ENCODE assay signal across 19 mouse cellular contexts in the genomic region with DNA sequence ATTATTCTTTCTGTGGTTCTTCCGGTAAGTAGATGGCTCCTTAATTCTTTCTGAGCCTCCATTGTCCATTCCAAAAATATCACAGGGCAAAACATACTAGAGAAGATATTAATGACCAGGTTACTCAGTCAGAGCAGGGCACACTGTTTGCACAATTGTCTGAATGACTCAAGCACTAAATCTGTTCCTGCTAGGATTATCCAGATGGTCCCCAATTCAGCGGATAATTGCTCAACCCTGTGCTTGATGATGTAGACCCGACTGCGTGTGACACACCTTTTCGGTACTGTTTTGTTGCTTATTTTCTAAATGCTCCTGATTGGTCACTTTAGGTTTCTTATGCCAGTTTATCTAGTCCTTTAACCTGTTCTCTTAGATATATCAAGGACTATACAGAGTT. TPM values are rescaled to one million over a fixed set of nuclear protein-coding genes. Genes with fewer than 3 reads are reported as not detected.
"Had no signal": no experiment of that assay in that cellular context is flagged by ENCODE, and none has a peak within 500 bp of the region (broad histone marks: within the 10 kb centered on the region; RNA-seq: fewer than 3 reads in every experiment).

No protein-coding gene starts in this region.

- H3K4me2 ChIP-seq: kidney, embryonic 15.5 days; limb, embryonic 12.5 days; limb, embryonic 15.5 days; liver, embryonic 11.5 days; lung, embryonic 14.5 days; midbrain, embryonic 13.5 days had no signal

- H3K9me3 ChIP-seq: kidney, embryonic 15.5 days; limb, embryonic 12.5 days; limb, embryonic 15.5 days; midbrain, embryonic 13.5 days had no signal

- H3K4me1 ChIP-seq: kidney, embryonic 15.5 days; limb, embryonic 12.5 days; limb, embryonic 15.5 days had no signal

- ATAC-seq: liver, postnatal 0 days; lung, postnatal 0 days; midbrain, embryonic 13.5 days; midbrain, embryonic 16.5 days had no signal

- H3K27ac ChIP-seq: kidney, embryonic 15.5 days; layer of hippocampus, adult 2 months; limb, embryonic 12.5 days; limb, embryonic 15.5 days; liver, embryonic 14.5 days; macrophage; midbrain, embryonic 13.5 days had no signal

- H3K4me3 ChIP-seq: kidney, embryonic 15.5 days; layer of hippocampus, adult 2 months; limb, embryonic 12.5 days; limb, embryonic 15.5 days; midbrain, embryonic 13.5 days had no signal

- H3K36me3 ChIP-seq: kidney, embryonic 15.5 days; limb, embryonic 12.5 days; limb, embryonic 15.5 days; midbrain, embryonic 13.5 days had no signal

- DNase-seq: kidney, adult 8-10 months; kidney, postnatal 10 days; kidney, postnatal 36 days; left cerebral cortex, postnatal 4 days; liver, postnatal 0 days; lung, embryonic 14.5 days; thymus, adult 18-20 months; thymus, postnatal 36 days had no signal

- H3K27me3 ChIP-seq: limb, embryonic 15.5 days; midbrain, embryonic 13.5 days had no signal

- H3K9ac ChIP-seq: kidney, embryonic 15.5 days; limb, embryonic 12.5 days; limb, embryonic 15.5 days; liver, embryonic 14.5 days; liver, postnatal 0 days; lung, embryonic 14.5 days; midbrain, embryonic 13.5 days had no signal

RNA-seq across cellular contexts. Expression of a gene that starts 6.6 kb away (rescaled TPM):
- total RNA-seq: megakaryocyte, adult 5-6 weeks had no signal
- polyA plus RNA-seq: liver, postnatal 0 days; macrophage had no signal
